Mouse (Mus musculus): ENCODE measurements around the gene Rexo4. TPM values are rescaled to one million over a fixed set of nuclear protein-coding genes. Genes with fewer than 3 reads are reported as not detected.

Gene Rexo4
- polyA plus RNA-seq, 1 experiment from 2014 or later: 35.1 TPM

DNA sequence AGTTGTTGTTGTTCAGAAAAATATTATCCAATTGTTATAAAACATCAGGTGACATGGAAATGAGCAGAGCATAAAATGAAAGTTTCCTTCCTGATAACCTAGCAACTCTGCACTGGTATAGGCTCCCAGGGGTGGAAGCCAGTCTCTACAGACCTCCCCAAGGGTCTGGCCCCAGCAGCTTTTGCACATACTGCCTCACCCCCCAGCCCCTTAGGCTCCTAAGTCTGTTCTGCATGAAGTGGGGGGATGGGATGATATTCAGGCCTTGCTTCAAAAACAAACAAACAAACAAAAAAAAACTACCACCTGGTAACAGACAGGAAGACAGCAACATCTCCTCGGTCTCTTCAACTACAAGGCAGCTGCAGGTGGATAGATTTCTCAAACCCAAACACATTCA lies 16.2 kb upstream of the Rexo4 start:
- no peak for ATAC-seq (ENCODE audit: low read depth)
- Histone ChIP-seq H3K9me3 (ENCODE audit: control insufficient read depth, low read length) (no peaks in the 10 kb centered on the region), H3K27ac (ENCODE audit: low read depth, low read length) (no peak overlapping the region), H3K4me2 (ENCODE audit: low read depth, low read length) (no peak overlapping the region), H3K9ac (replicated peaks; ENCODE audit: low read depth, low read length) (no peak overlapping the region), H3K36me3 (ENCODE audit: control insufficient read depth, insufficient read depth, low read length) (no peaks in the 10 kb centered on the region), H3K4me1 (ENCODE audit: control insufficient read depth, insufficient read depth, low read length) (no peaks in the 10 kb centered on the region), H3K4me3 (ENCODE audit: low read depth, low read length) (no peak overlapping the region), H3K27me3 (ENCODE audit: control insufficient read depth, insufficient read depth, low read length) (no peaks in the 10 kb centered on the region)
- 70% methylated on average over 1 of the region's 1 CpGs for WGBS

- Histone ChIP-seq H3K36me3 (ENCODE audit: control insufficient read depth, insufficient read depth, low read length) (no peaks in the 10 kb centered on the region), H3K9ac (replicated peaks; ENCODE audit: low read depth, low read length) (no peak overlapping the region), H3K27me3 (ENCODE audit: control insufficient read depth, insufficient read depth, low read length) (no peaks in the 10 kb centered on the region), H3K4me3 (ENCODE audit: low read depth, low read length) (no peak overlapping the region), H3K27ac (ENCODE audit: low read depth, low read length) (no peak overlapping the region), H3K4me1 (ENCODE audit: control insufficient read depth, insufficient read depth, low read length) (no peaks in the 10 kb centered on the region), H3K9me3 (ENCODE audit: control insufficient read depth, low read length) (no peaks in the 10 kb centered on the region), H3K4me2 (ENCODE audit: low read depth, low read length) (no peak overlapping the region)
- 62% methylated on average over 4 of the region's 4 CpGs for WGBS
- no peak for ATAC-seq (ENCODE audit: low read depth)
These were observed 9.8 kb upstream of the Rexo4 start for GRCm38 (mm10) chr2:26973960-26974359.

GRCm38 (mm10) chr2:26973116-26973515 lies 8.9 kb upstream of the Rexo4 start, which contains the start of gene Adamts13:
Gene Adamts13, plus strand, starts transcription at chr2:26973416.
- 80% methylated on average over 3 of the region's 3 CpGs for WGBS
- H3K4me1 ChIP-seq (ENCODE audit: control insufficient read depth, insufficient read depth, low read length): no peaks in the 10 kb centered on the region
- no peak within 1 kb of the TSS for H3K27ac ChIP-seq (ENCODE audit: low read depth, low read length)
- no peaks in the 10 kb centered on the region for H3K9me3 ChIP-seq (ENCODE audit: control insufficient read depth, low read length)
- no peak within 1 kb of the TSS for H3K4me2 ChIP-seq (ENCODE audit: low read depth, low read length)
- H3K27me3 ChIP-seq (ENCODE audit: control insufficient read depth, insufficient read depth, low read length): no peaks in the 10 kb centered on the region
- ATAC-seq (ENCODE audit: low read depth): no peak
- H3K9ac ChIP-seq (replicated peaks; ENCODE audit: low read depth, low read length): no peak within 1 kb of the TSS
- H3K4me3 ChIP-seq (ENCODE audit: low read depth, low read length): no peak within 1 kb of the TSS
- no peaks in the 10 kb centered on the region for H3K36me3 ChIP-seq (ENCODE audit: control insufficient read depth, insufficient read depth, low read length)

DNA sequence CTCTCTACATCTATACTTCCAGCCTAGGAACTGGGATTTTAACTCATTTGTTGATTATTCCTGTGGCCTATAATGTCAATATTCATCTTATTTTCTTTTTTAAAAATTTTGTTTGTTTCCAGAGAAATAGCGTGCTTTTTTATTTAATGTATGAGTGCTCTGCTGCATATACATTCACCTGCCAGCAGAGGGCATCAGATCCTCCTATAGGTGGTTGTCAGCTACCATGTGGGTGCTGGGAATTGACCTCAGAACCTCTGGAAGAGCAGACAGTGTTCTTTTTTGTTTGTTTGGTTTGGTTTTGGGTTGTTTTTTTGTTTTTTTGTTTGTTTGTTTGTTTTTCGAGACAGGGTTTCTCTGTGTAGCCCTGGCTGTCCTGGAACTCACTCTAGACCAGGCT lies 3.1 kb upstream of the Rexo4 start:
- WGBS: 77% methylated on average over 2 of the region's 2 CpGs
- H3K27me3 ChIP-seq (ENCODE audit: control insufficient read depth, insufficient read depth, low read length): no peaks in the 10 kb centered on the region
- H3K9ac ChIP-seq (replicated peaks; ENCODE audit: low read depth, low read length): no peak overlapping the region
- H3K9me3 ChIP-seq (ENCODE audit: control insufficient read depth, low read length): no peaks in the 10 kb centered on the region
- no peak overlapping the region for H3K4me3 ChIP-seq (ENCODE audit: low read depth, low read length)
- no peaks in the 10 kb centered on the region for H3K36me3 ChIP-seq (ENCODE audit: control insufficient read depth, insufficient read depth, low read length)
- no peak overlapping the region for H3K27ac ChIP-seq (ENCODE audit: low read depth, low read length)
- no peak overlapping the region for H3K4me2 ChIP-seq (ENCODE audit: low read depth, low read length)
- H3K4me1 ChIP-seq (ENCODE audit: control insufficient read depth, insufficient read depth, low read length): peaks cover 11% of the 10 kb centered on the region
- ATAC-seq (ENCODE audit: low read depth): no peak

- Histone ChIP-seq H3K36me3 (ENCODE audit: control insufficient read depth, insufficient read depth, low read length) (peaks cover 5% of the 10 kb centered on the region; the same call in 1 of the 2 replicates), H3K9ac (replicated peaks; ENCODE audit: low read depth, low read length) (peak overlapping the region; percentile 72), H3K4me3 (ENCODE audit: low read depth, low read length) (peak overlapping the region; percentile 75), H3K4me2 (ENCODE audit: low read depth, low read length) (peak overlapping the region; percentile 55), H3K4me1 (ENCODE audit: control insufficient read depth, insufficient read depth, low read length) (peaks cover 18% of the 10 kb centered on the region), H3K27ac (ENCODE audit: low read depth, low read length) (peak overlapping the region; percentile 97), H3K9me3 (ENCODE audit: control insufficient read depth, low read length) (no peaks in the 10 kb centered on the region), H3K27me3 (ENCODE audit: control insufficient read depth, insufficient read depth, low read length) (no peaks in the 10 kb centered on the region)
- ATAC-seq (ENCODE audit: low read depth): no peak; the same call in 1 of the 2 replicates
- WGBS: 22% methylated on average over 14 of the region's 14 CpGs
These were observed 661 bp upstream of the Rexo4 start for GRCm38 (mm10) chr2:26964724-26965370.

- WGBS: 77% methylated on average over 4 of the region's 4 CpGs
- no peak for ATAC-seq (ENCODE audit: low read depth)
- no peak overlapping the region for H3K4me2 ChIP-seq (ENCODE audit: low read depth, low read length)
- H3K27me3 ChIP-seq (ENCODE audit: control insufficient read depth, insufficient read depth, low read length): no peaks in the 10 kb centered on the region
- H3K4me1 ChIP-seq (ENCODE audit: control insufficient read depth, insufficient read depth, low read length): peaks cover 18% of the 10 kb centered on the region
- no peak overlapping the region for H3K4me3 ChIP-seq (ENCODE audit: low read depth, low read length)
- peaks cover 33% of the 10 kb centered on the region for H3K36me3 ChIP-seq (ENCODE audit: control insufficient read depth, insufficient read depth, low read length)
- H3K9ac ChIP-seq (replicated peaks; ENCODE audit: low read depth, low read length): no peak overlapping the region
- no peaks in the 10 kb centered on the region for H3K9me3 ChIP-seq (ENCODE audit: control insufficient read depth, low read length)
- H3K27ac ChIP-seq (ENCODE audit: low read depth, low read length): no peak overlapping the region
These were observed 3.4 kb downstream of the Rexo4 start for GRCm38 (mm10) chr2:26960756-26961155.

DNA sequence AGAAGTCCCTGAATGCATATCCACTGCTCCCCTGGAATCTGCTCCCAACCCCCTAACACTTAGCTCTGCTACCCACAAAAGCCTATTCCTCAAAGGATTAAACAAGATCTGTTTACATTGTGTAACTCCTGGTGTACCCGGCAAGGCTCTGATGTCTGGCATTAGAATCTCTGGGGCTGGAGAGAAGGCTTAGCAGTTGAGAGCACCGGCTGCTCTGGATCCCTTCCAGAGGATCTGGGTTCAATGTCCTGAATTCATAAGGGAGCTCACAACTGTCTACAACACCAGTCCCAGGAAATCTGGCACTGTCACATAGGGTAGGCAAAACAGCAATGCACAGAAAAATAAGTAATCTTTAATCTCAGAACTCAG lies 6.7 kb downstream of the Rexo4 start:
- no peak overlapping the region for H3K4me3 ChIP-seq (ENCODE audit: low read depth, low read length)
- H3K27ac ChIP-seq (ENCODE audit: low read depth, low read length): no peak overlapping the region
- H3K4me1 ChIP-seq (ENCODE audit: control insufficient read depth, insufficient read depth, low read length): peaks cover 8% of the 10 kb centered on the region; the same call in 1 of the 2 replicates
- H3K4me2 ChIP-seq (ENCODE audit: low read depth, low read length): no peak overlapping the region
- H3K9ac ChIP-seq (replicated peaks; ENCODE audit: low read depth, low read length): no peak overlapping the region
- H3K27me3 ChIP-seq (ENCODE audit: control insufficient read depth, insufficient read depth, low read length): no peaks in the 10 kb centered on the region
- ATAC-seq (ENCODE audit: low read depth): no peak
- no peaks in the 10 kb centered on the region for H3K9me3 ChIP-seq (ENCODE audit: control insufficient read depth, low read length)
- H3K36me3 ChIP-seq (ENCODE audit: control insufficient read depth, insufficient read depth, low read length): peaks cover 59% of the 10 kb centered on the region
- WGBS: 89% methylated on average over 2 of the region's 2 CpGs

DNA sequence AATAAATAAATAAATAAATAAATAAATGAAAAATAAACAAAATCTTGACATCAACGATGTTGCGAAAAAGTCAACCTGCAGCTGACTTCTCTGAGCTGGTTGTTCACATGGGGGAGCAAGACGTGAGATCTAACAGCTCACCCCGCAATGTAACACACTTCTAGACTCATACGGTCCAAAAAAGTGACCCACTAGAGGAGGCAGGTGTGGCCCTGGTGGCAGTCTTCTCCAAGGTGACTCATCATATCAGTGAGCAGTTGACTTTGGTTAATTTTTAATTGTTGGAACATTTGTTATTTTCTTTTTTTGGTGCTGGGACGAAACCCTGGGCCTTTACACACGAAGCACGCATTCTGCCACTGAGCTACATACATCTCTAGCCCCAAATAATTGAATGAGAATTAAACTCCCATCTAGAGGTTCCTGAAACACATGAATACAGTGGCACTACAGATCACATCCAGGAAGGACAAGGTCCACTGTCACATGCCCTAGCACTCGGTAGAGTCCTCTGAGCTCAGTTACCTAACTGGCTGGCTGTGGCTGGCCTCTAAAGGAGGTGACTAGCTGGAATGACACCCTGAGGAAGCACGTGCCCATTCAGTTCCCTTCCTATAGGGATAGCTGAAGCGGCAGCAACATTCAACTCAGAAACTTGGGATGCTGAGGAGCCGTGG lies 7.2 kb downstream of the Rexo4 start:
- no peaks in the 10 kb centered on the region for H3K9me3 ChIP-seq (ENCODE audit: control insufficient read depth, low read length)
- WGBS: 95% methylated on average over 12 of the region's 12 CpGs
- no peak overlapping the region for H3K4me3 ChIP-seq (ENCODE audit: low read depth, low read length)
- ATAC-seq (ENCODE audit: low read depth): no peak
- H3K4me2 ChIP-seq (ENCODE audit: low read depth, low read length): no peak overlapping the region
- H3K27me3 ChIP-seq (ENCODE audit: control insufficient read depth, insufficient read depth, low read length): no peaks in the 10 kb centered on the region
- H3K9ac ChIP-seq (replicated peaks; ENCODE audit: low read depth, low read length): no peak overlapping the region
- peaks cover 6% of the 10 kb centered on the region; the same call in 1 of the 2 replicates for H3K4me1 ChIP-seq (ENCODE audit: control insufficient read depth, insufficient read depth, low read length)
- H3K27ac ChIP-seq (ENCODE audit: low read depth, low read length): no peak overlapping the region
- peaks cover 61% of the 10 kb centered on the region for H3K36me3 ChIP-seq (ENCODE audit: control insufficient read depth, insufficient read depth, low read length)

- H3K4me3 ChIP-seq (ENCODE audit: low read depth, low read length): no peak overlapping the region
- no peak for ATAC-seq (ENCODE audit: low read depth)
- peaks cover 60% of the 10 kb centered on the region for H3K36me3 ChIP-seq (ENCODE audit: control insufficient read depth, insufficient read depth, low read length)
- H3K27me3 ChIP-seq (ENCODE audit: control insufficient read depth, insufficient read depth, low read length): no peaks in the 10 kb centered on the region
- H3K9me3 ChIP-seq (ENCODE audit: control insufficient read depth, low read length): no peaks in the 10 kb centered on the region
- no peak overlapping the region for H3K9ac ChIP-seq (replicated peaks; ENCODE audit: low read depth, low read length)
- H3K4me1 ChIP-seq (ENCODE audit: control insufficient read depth, insufficient read depth, low read length): no peaks in the 10 kb centered on the region
- WGBS: 97% methylated on average over 2 of the region's 2 CpGs
- no peak overlapping the region for H3K4me2 ChIP-seq (ENCODE audit: low read depth, low read length)
- H3K27ac ChIP-seq (ENCODE audit: low read depth, low read length): no peak overlapping the region
These were observed 9.3 kb downstream of the Rexo4 start for GRCm38 (mm10) chr2:26954735-26955395.
